Mouse (Mus musculus): ENCODE measurements around the gene Pacsin2. TPM values are rescaled to one million over a fixed set of nuclear protein-coding genes. Genes with fewer than 3 reads are reported as not detected.

The Pacsin2 gene
- polyA plus RNA-seq, 1 experiment from 2014 or later, result 63.8 TPM

DNA sequence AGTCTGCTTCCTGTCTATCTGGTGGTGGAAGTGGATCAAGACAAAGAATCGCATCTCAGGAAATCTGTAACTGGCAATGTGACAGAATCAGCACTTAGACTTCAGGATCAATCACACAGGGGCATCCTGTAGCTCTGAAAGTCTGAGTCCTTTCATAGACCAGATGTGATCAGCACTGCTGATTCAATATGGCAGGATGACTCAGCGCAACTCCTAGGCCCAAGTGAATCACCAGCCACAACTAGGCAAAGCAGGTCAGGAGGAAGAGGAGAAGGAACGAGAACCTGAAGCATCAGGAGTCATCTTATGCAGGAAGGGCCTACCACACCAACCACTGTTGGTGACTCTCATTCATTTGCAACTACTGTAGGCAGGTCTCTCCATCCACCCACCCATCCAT is 60.4 kb downstream of the Pacsin2 start:
- TF ChIP-seq CTCF (IDR thresholded peaks at IDR 0.05; ENCODE audit: low read depth), result no peak
- H3K4me1 ChIP-seq (ENCODE audit: insufficient read depth), result no peaks in the 10 kb centered on the region
- peaks cover 10% of the 10 kb centered on the region for H3K36me3 ChIP-seq (ENCODE audit: insufficient read depth)
- no peak for DNase-seq
- H3K9ac ChIP-seq, result no peak overlapping the region
- 80% methylated on average over 3 of the region's 3 CpGs for WGBS
- no peak for ATAC-seq (ENCODE audit: insufficient read depth)
- H3K4me2 ChIP-seq, result no peak overlapping the region
- H3K27me3 ChIP-seq (ENCODE audit: insufficient read depth, low read length), result no peaks in the 10 kb centered on the region
- no peak overlapping the region for H3K4me3 ChIP-seq (ENCODE audit: low read depth, low read length)
- no peak overlapping the region for H3K27ac ChIP-seq (ENCODE audit: low read depth)
- H3K9me3 ChIP-seq (ENCODE audit: low read depth, low read length), result no peaks in the 10 kb centered on the region

DNA sequence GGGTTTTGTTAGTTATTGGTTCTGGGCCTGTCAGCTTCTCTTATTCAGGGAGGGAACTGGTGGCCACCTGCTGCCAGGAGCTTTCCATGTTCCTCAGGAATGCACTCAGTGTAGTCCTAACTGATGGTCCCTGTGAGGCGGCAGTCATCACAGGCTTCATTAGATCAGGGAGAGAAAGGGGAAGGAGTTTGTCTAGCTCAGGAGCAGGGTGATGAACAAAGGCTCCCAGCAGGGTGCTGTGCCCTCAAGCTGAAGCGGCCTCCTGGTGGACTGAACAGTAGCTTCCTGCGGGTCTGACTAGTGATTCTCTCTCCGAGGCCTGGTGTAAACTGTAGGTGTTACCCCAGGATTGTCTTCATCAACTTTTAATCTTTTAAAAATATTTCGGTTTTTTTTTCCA is 61.4 kb downstream of the Pacsin2 start:
- H3K4me1 ChIP-seq (ENCODE audit: insufficient read depth), result no peaks in the 10 kb centered on the region
- WGBS, result 71% methylated on average over 5 of the region's 5 CpGs
- TF ChIP-seq CTCF (IDR thresholded peaks at IDR 0.05; ENCODE audit: low read depth), result no peak

DNA sequence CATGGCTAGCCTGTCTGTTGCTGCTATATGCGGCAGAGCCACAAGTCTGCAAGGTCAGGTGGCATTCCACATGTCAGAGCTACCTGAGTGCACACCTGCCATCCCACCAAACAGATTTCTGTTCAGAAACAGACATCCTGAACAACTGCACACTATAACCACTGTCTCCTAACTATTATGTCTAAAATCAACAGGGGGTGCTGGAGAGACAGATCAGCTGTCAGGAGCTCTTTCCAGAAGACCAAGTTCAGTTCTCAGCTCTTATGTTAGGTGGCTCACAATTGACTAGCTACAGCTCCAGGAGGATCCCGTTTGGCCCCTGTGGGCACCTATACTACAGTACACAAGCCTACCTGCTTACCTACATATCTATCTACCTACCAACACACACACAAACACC is 71.7 kb downstream of the Pacsin2 start:
- WGBS, result 72% methylated on average over 2 of the region's 2 CpGs
- peak; percentile 35 for DNase-seq

More for the DNA sequence above, 61.4 kb downstream of the Pacsin2 start:
- no peaks in the 10 kb centered on the region for H3K9me3 ChIP-seq (ENCODE audit: low read depth, low read length)
- no peak for DNase-seq
- H3K4me3 ChIP-seq (ENCODE audit: low read depth, low read length), result no peak overlapping the region
- ATAC-seq (ENCODE audit: insufficient read depth), result no peak
- H3K4me2 ChIP-seq, result no peak overlapping the region
- no peak overlapping the region for H3K27ac ChIP-seq (ENCODE audit: low read depth)
- H3K36me3 ChIP-seq (ENCODE audit: insufficient read depth), result peaks cover 10% of the 10 kb centered on the region
- H3K9ac ChIP-seq, result no peak overlapping the region
- no peaks in the 10 kb centered on the region for H3K27me3 ChIP-seq (ENCODE audit: insufficient read depth, low read length)

DNA sequence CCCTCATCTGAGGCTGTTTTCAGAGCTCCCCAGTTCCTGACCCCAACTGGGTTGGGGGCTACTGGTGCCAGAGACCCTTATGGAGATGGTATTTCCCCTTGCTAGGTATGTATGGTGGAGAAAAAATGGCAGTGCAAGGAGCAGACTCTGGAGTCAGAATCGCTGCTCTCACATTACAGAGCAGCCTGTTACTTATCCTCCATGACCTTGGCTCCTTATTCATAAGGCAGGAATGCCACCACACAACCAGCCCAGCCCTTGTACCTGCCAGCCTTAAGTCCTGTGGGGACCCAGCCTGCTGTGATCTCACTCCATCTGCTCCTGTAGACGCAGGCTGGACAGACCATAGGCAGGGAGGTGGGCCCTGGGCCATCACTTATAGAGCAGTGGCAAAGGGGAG is 76.5 kb downstream of the Pacsin2 start:
- Histone ChIP-seq H3K27ac (ENCODE audit: low read depth) (no peak overlapping the region), H3K9ac (no peak overlapping the region), H3K4me1 (ENCODE audit: insufficient read depth) (no peaks in the 10 kb centered on the region), H3K9me3 (ENCODE audit: low read depth, low read length) (no peaks in the 10 kb centered on the region), H3K27me3 (ENCODE audit: insufficient read depth, low read length) (no peaks in the 10 kb centered on the region), H3K4me2 (no peak overlapping the region), H3K36me3 (ENCODE audit: insufficient read depth) (peaks cover 82% of the 10 kb centered on the region), H3K4me3 (ENCODE audit: low read depth, low read length) (no peak overlapping the region)
- ATAC-seq (ENCODE audit: insufficient read depth) (no peak), DNase-seq (no peak)
- TF ChIP-seq CTCF (IDR thresholded peaks at IDR 0.05; ENCODE audit: low read depth), result no peak
- WGBS, result 73% methylated on average over 2 of the region's 2 CpGs

More for the DNA sequence above, 71.7 kb downstream of the Pacsin2 start:
- H3K9ac ChIP-seq, result no peak overlapping the region
- no peaks in the 10 kb centered on the region for H3K9me3 ChIP-seq (ENCODE audit: low read depth, low read length)
- no peaks in the 10 kb centered on the region for H3K4me1 ChIP-seq (ENCODE audit: insufficient read depth)
- H3K27ac ChIP-seq (ENCODE audit: low read depth), result no peak overlapping the region
- TF ChIP-seq CTCF (IDR thresholded peaks at IDR 0.05; ENCODE audit: low read depth), result peak; percentile 32; the same call in 1 of the 2 replicates
- no peak overlapping the region for H3K4me3 ChIP-seq (ENCODE audit: low read depth, low read length)
- no peaks in the 10 kb centered on the region for H3K27me3 ChIP-seq (ENCODE audit: insufficient read depth, low read length)
- no peak overlapping the region for H3K4me2 ChIP-seq
- peaks cover 41% of the 10 kb centered on the region for H3K36me3 ChIP-seq (ENCODE audit: insufficient read depth)
- ATAC-seq (ENCODE audit: insufficient read depth), result no peak

DNA sequence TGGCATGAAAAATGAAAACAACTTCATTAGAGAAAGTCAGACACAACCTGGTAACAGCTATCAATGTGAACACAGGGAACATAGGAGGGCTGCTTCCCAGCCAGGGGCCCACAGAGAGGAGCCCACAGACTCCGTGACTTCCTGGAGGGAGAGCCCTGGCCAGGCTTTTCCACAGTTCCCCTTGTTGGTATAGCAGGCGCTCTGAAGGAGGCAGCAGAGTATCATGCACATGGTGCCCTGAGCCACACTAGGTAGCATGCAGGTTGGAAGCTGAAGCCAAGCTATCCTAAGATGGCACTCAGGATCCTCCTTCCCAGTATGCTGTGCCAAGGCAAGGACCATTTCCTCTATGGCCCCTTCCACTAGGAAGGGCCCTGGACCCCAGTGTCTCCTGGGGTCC is 80.8 kb downstream of the Pacsin2 start:
- TF ChIP-seq CTCF (IDR thresholded peaks at IDR 0.05; ENCODE audit: low read depth), result peak; percentile 38
- no peak for ATAC-seq (ENCODE audit: insufficient read depth)
- Histone ChIP-seq H3K4me1 (ENCODE audit: insufficient read depth) (no peaks in the 10 kb centered on the region), H3K36me3 (ENCODE audit: insufficient read depth) (peaks cover 71% of the 10 kb centered on the region), H3K27ac (ENCODE audit: low read depth) (no peak overlapping the region), H3K4me3 (ENCODE audit: low read depth, low read length) (no peak overlapping the region), H3K9me3 (ENCODE audit: low read depth, low read length) (no peaks in the 10 kb centered on the region), H3K9ac (no peak overlapping the region), H3K27me3 (ENCODE audit: insufficient read depth, low read length) (no peaks in the 10 kb centered on the region), H3K4me2 (no peak overlapping the region)
- WGBS, result 89% methylated on average over 2 of the region's 2 CpGs
- no peak for DNase-seq

- DNase-seq (no peak), ATAC-seq (ENCODE audit: insufficient read depth) (no peak)
- Histone ChIP-seq H3K36me3 (ENCODE audit: insufficient read depth) (peaks cover 71% of the 10 kb centered on the region), H3K4me1 (ENCODE audit: insufficient read depth) (no peaks in the 10 kb centered on the region), H3K27ac (ENCODE audit: low read depth) (no peak overlapping the region), H3K27me3 (ENCODE audit: insufficient read depth, low read length) (no peaks in the 10 kb centered on the region), H3K9ac (no peak overlapping the region), H3K9me3 (ENCODE audit: low read depth, low read length) (no peaks in the 10 kb centered on the region), H3K4me3 (ENCODE audit: low read depth, low read length) (no peak overlapping the region), H3K4me2 (no peak overlapping the region)
- TF ChIP-seq CTCF (IDR thresholded peaks at IDR 0.05; ENCODE audit: low read depth), result no peak
- WGBS, result 87% methylated on average over 5 of the region's 5 CpGs
Measured at GRCm38 (mm10) chr15:83383136-83383535, 81.3 kb downstream of the Pacsin2 start.

DNA sequence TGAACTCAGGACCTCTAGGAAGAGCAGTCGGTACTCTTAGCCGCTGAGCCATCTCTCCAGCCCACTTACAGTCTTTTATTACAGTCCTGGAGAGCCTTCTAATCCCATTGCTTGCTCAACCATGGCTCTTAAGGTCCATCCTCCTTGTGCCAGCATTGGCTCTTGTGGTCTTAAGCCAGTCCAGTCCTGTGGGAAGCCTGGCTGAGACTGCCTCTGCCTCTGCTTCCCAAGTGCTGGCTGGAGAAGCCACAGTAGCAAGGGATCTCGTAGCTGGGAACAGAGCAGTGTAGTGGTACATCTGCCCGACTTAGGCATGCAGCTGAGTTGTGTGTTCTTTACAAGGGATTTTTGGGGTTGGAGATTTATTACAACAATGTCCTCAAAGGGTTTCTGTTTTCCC is 81.9 kb downstream of the Pacsin2 start:
- Histone ChIP-seq H3K9me3 (ENCODE audit: low read depth, low read length) (no peaks in the 10 kb centered on the region), H3K27me3 (ENCODE audit: insufficient read depth, low read length) (no peaks in the 10 kb centered on the region), H3K4me3 (ENCODE audit: low read depth, low read length) (no peak overlapping the region), H3K9ac (no peak overlapping the region), H3K36me3 (ENCODE audit: insufficient read depth) (peaks cover 71% of the 10 kb centered on the region), H3K27ac (ENCODE audit: low read depth) (no peak overlapping the region), H3K4me1 (ENCODE audit: insufficient read depth) (no peaks in the 10 kb centered on the region), H3K4me2 (no peak overlapping the region)
- no peak for TF ChIP-seq CTCF (IDR thresholded peaks at IDR 0.05; ENCODE audit: low read depth)
- no peak for ATAC-seq (ENCODE audit: insufficient read depth)
- no peak for DNase-seq
- WGBS, result 94% methylated on average over 4 of the region's 4 CpGs

DNA sequence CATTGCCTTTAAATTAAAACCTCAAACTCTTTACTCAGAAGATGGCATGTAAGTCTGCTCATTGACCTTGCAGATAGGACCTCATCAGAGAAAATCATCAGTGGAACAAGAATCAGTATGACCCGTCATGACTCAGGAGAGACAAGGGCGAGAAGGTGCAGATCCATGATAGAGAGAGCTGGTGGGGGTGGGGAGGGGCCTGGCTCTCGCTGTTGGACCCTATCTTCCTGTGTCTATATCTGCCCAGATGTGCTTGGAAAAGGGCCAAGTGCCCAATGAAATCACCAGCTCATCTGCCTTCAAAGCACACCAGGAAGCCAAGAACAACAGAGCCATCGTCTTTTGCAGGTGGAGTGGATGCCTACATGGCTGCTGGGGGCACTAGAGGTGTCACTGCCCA is 87.3 kb downstream of the Pacsin2 start:
- Histone ChIP-seq H3K9me3 (ENCODE audit: low read depth, low read length) (no peaks in the 10 kb centered on the region), H3K4me2 (no peak overlapping the region), H3K27ac (ENCODE audit: low read depth) (no peak overlapping the region), H3K27me3 (ENCODE audit: insufficient read depth, low read length) (no peaks in the 10 kb centered on the region), H3K36me3 (ENCODE audit: insufficient read depth) (peaks cover 48% of the 10 kb centered on the region), H3K4me1 (ENCODE audit: insufficient read depth) (no peaks in the 10 kb centered on the region), H3K9ac (no peak overlapping the region), H3K4me3 (ENCODE audit: low read depth, low read length) (no peak overlapping the region)
- ATAC-seq (ENCODE audit: insufficient read depth) (no peak), DNase-seq (no peak)
- no peak for TF ChIP-seq CTCF (IDR thresholded peaks at IDR 0.05; ENCODE audit: low read depth)
- WGBS, result 62% methylated on average over 4 of the region's 4 CpGs
